ENCODE assay signal across 9 mouse cellular contexts in genomic region chr1:120135934-120136786, GRCm38 (mm10). TPM values are rescaled to one million over a fixed set of nuclear protein-coding genes. Genes with fewer than 3 reads are reported as not detected.
DNase-seq lines count a peak whose midpoint lies in the region; ATAC-seq lines count a peak whose summit lies in the region.
"Had no signal": no experiment of that assay in that cellular context is flagged by ENCODE, and none has a peak within 500 bp of the region (broad histone marks: within the 10 kb centered on the region; RNA-seq: fewer than 3 reads in every experiment).

No protein-coding gene starts in this region.

- DNase-seq in cerebellum, adult 8-10 months: peak; percentile 22
- no peak for DNase-seq in cerebellum, adult 9-10 months
- DNase-seq in lung, postnatal 36 days: peak; percentile 18
- no peak for DNase-seq in lung, postnatal 4 days
- peak; percentile 76 for DNase-seq in telencephalon, adult 2 months (ENCODE audit: low read depth, low spot score)
- no peak for DNase-seq in thymus, postnatal 25 days
- no peak for DNase-seq in spleen, adult 18-20 months

- H3K27me3 ChIP-seq in intestine, embryonic 16.5 days (replicated peaks; ENCODE audit: control insufficient read depth, insufficient read depth, low read length): no peaks in the 10 kb centered on the region
- H3K27me3 ChIP-seq: neural tube, embryonic 12.5 days had no signal

- H3K4me1 ChIP-seq in intestine, embryonic 16.5 days (ENCODE audit: control insufficient read depth, insufficient read depth, low read length): 0 out of 2 replicates have a peak, but pooled peaks cover 4% of the 10 kb centered on the region

- no peak overlapping the region for H3K4me3 ChIP-seq in intestine, embryonic 16.5 days (ENCODE audit: low read length)
- H3K4me3 ChIP-seq: neural tube, embryonic 12.5 days had no signal

- ATAC-seq in intestine, embryonic 16.5 days: peak; percentile 87

- no peak overlapping the region for H3K4me2 ChIP-seq in intestine, embryonic 16.5 days (ENCODE audit: low read depth, low read length)
- H3K4me2 ChIP-seq: neural tube, embryonic 12.5 days had no signal

- 65% methylated on average over 7 of the region's 7 CpGs for WGBS in intestine, embryonic 16.5 days

- H3K9me3 ChIP-seq in intestine, embryonic 16.5 days (ENCODE audit: control insufficient read depth, low read length): no peaks in the 10 kb centered on the region
- H3K9me3 ChIP-seq: neural tube, embryonic 12.5 days had no signal

- H3K27ac ChIP-seq in intestine, embryonic 16.5 days (ENCODE audit: low read length): no peak overlapping the region
- H3K27ac ChIP-seq: neural tube, embryonic 12.5 days had no signal

- H3K36me3 ChIP-seq in intestine, embryonic 16.5 days (ENCODE audit: control insufficient read depth, insufficient read depth, low read length): no peaks in the 10 kb centered on the region; the same call in 1 of the 2 replicates
- H3K36me3 ChIP-seq: neural tube, embryonic 12.5 days had no signal

- no peak overlapping the region for H3K9ac ChIP-seq in intestine, embryonic 16.5 days (ENCODE audit: low read depth, low read length)
- H3K9ac ChIP-seq: neural tube, embryonic 12.5 days had no signal

RNA-seq across cellular contexts. Expression of gene 3110009E18Rik, which starts 15.2 kb away (rescaled TPM):
- 13.2 and 14.6 TPM in 2 replicates for polyA plus RNA-seq in intestine, embryonic 16.5 days (2015; fragmentation: Nextera tagmentation; extraction: Ambion mirVana)

RNA-seq across cellular contexts. Expression of gene Dbi, which starts 15.3 kb away (rescaled TPM):
- polyA plus RNA-seq in intestine, embryonic 16.5 days (2015; fragmentation: Nextera tagmentation; extraction: Ambion mirVana): 1,842 and 2,069 TPM in 2 replicates

Comparison
In these comparisons a context has a peak if more than half of its experiments do, and no peak if none do; other contexts are left out.
1. DNase-seq: peak in cerebellum, adult 8-10 months (single experiment), lung, postnatal 36 days (single experiment) and telencephalon, adult 2 months (single experiment); none in cerebellum, adult 9-10 months (single experiment), lung, postnatal 4 days (0 of 2), thymus, postnatal 25 days (single experiment) and spleen, adult 18-20 months (0 of 2).